Mouse (Mus musculus) forebrain, embryonic 14.5 days (tissue): ENCODE data around the gene Hemgn. TPM values are rescaled to one million over a fixed set of nuclear protein-coding genes. Genes with fewer than 3 reads are reported as not detected.

Experiments
- ATAC-seq: fragments of 200-750 bp; cut with Nextera tagmentation; 2 replicates; pipeline ENCODE4 v1.8.0; 2017; ENCODE audit warnings: mild to moderate bottlenecking, moderate library complexity
- DNase-seq: peaks from one replicate; pipeline ENCODE4 v3.0.0-alpha.2; 2015; ENCODE audit warnings: low spot score
- H3K27ac ChIP-seq: fragments of 300-500 bp; sonication (generic); 2 replicates; pipeline ENCODE4 v1.5.1; 2014; ENCODE audit warnings: low read depth, mild to moderate bottlenecking, control low read depth, low read length, moderate library complexity
- H3K27me3 ChIP-seq: fragments of 300-500 bp; sonication (generic); replicated peaks from 2 replicates; pipeline ENCODE4 v1.6.1; 2014; ENCODE audit warnings: low read length, control low read depth, mixed read lengths; ENCODE audit not compliant: control insufficient read depth, insufficient read depth
- H3K36me3 ChIP-seq: fragments of 300-500 bp; sonication (generic); 2 replicates; pipeline ENCODE4 v1.6.1; 2014; ENCODE audit warnings: low read length, control low read depth; ENCODE audit not compliant: control insufficient read depth, insufficient read depth
- H3K4me1 ChIP-seq: fragments of 300-500 bp; sonication (generic); 2 replicates; pipeline ENCODE4 v1.6.1; 2014; ENCODE audit warnings: antibody characterized with exemption, low read length, control low read depth; ENCODE audit not compliant: control insufficient read depth, insufficient read depth
- H3K4me2 ChIP-seq: fragments of 300-500 bp; sonication (generic); 2 replicates; pipeline ENCODE4 v1.6.1; 2014; ENCODE audit warnings: mild to moderate bottlenecking, control low read depth, low read length
- H3K4me3 ChIP-seq: fragments of 300-500 bp; sonication (generic); 2 replicates; pipeline ENCODE4 v1.5.1; 2014; ENCODE audit warnings: low read depth, low read length, control low read depth
- H3K9ac ChIP-seq: fragments of 300-500 bp; sonication (generic); 2 replicates; pipeline ENCODE4 v1.6.1; 2014; ENCODE audit warnings: mild to moderate bottlenecking, low read length, control low read depth, moderate library complexity
- H3K9me3 ChIP-seq: fragments of 300-500 bp; sonication (generic); replicated peaks from 2 replicates; pipeline ENCODE4 v1.6.1; 2016; ENCODE audit warnings: low read length, control low read depth, mixed read lengths; ENCODE audit not compliant: control insufficient read depth
- WGBS: fragments of 180-500 bp; shearing (Covaris S2); extraction: QIAGEN DNeasy Blood & Tissue Kit; methylation state at CpG from one replicate; pipeline ENCODE4 v1.1.7; 2014; 5-methylcytosine and 5-hydroxymethylcytosine counted together
- polyA plus RNA-seq: library from polyadenylated mRNA; unstranded; fragments of >200 nt; fragmentation: Nextera tagmentation; extraction: Ambion mirVana; gene quantifications from 2 replicates; pipeline ENCODE4 v1.2.1, GENCODE M21; 2014

Hemgn gene
- polyA plus RNA-seq, 1 experiment from 2014 or later = not detected

- H3K27me3 ChIP-seq = no peaks in the 10 kb centered on the region
- peaks cover 4% of the 10 kb centered on the region for H3K4me1 ChIP-seq
- H3K4me2 ChIP-seq = peak overlapping the region; percentile 38; the same call in 1 of the 2 replicates
- H3K36me3 ChIP-seq = peaks cover 16% of the 10 kb centered on the region; the same call in 1 of the 2 replicates
- no peak for DNase-seq
- H3K27ac ChIP-seq = no peak overlapping the region
- ATAC-seq = no peak
- H3K9ac ChIP-seq = no peak overlapping the region
- H3K4me3 ChIP-seq = peak overlapping the region; percentile 16; the same call in 1 of the 2 replicates
- WGBS = 55% methylated on average over 6 of the region's 6 CpGs
- no peaks in the 10 kb centered on the region for H3K9me3 ChIP-seq
Measured at GRCm38 (mm10) chr4:46374455-46374854, 38.9 kb downstream of the Hemgn start.

DNA sequence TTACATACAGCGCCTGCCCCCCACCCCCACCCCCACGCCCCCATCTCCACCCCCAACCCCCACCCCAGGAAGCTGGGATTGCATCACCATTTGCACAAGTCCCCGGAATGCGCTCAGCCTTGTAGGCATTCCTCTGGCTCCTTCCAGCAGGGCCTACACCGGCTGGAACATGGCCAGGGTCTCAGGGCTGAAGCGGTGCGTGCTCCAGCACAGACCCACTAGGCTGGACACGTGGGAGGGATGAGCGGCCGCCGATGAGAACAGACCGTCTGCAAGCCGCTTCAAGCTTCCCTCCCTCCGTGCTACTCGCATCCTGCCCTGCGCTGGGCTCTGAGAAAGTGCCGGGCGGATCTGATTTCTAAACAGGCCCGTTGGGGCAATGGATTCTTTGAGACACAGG, 42.3 kb downstream of the Hemgn start:
- 2% methylated on average over 19 of the region's 19 CpGs for WGBS
- no peak overlapping the region for H3K27ac ChIP-seq
- DNase-seq = peak; percentile 77
- H3K4me3 ChIP-seq = 0 out of 2 replicates have a peak overlapping the region, but pooled peaks have one; percentile 4
- H3K9me3 ChIP-seq = no peaks in the 10 kb centered on the region
- H3K4me1 ChIP-seq = peaks cover 7% of the 10 kb centered on the region
- peak overlapping the region; percentile 46 for H3K9ac ChIP-seq
- ATAC-seq = peak; percentile 69
- no peaks in the 10 kb centered on the region for H3K36me3 ChIP-seq
- H3K27me3 ChIP-seq = no peaks in the 10 kb centered on the region
- peak overlapping the region; percentile 47 for H3K4me2 ChIP-seq

DNA sequence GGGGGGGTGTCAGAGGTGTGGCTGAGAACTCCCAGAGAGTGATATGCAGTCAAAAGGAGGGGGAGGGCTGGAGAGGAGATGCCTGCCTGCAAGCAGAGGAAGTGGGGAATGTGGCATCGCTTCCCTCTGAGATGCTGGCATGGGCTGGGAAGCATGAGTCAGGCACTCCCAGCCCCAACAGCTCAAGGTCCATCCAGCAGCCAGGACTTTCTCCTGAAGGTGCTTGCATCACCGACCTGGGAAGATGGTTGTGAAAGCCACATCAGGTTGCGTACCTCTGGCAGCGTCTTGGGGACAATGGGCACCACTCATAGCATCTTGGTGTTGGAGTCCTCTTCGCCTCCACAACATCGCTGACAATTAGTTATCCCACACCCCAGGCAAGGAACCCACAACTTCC, 42.9 kb downstream of the Hemgn start:
- Histone ChIP-seq H3K4me3 (no peak overlapping the region), H3K4me1 (peaks cover 7% of the 10 kb centered on the region), H3K9me3 (no peaks in the 10 kb centered on the region), H3K4me2 (no peak overlapping the region), H3K27me3 (no peaks in the 10 kb centered on the region), H3K9ac (no peak overlapping the region), H3K36me3 (no peaks in the 10 kb centered on the region), H3K27ac (no peak overlapping the region)
- 50% methylated on average over 6 of the region's 6 CpGs for WGBS
- DNase-seq (no peak), ATAC-seq (no peak)

DNA sequence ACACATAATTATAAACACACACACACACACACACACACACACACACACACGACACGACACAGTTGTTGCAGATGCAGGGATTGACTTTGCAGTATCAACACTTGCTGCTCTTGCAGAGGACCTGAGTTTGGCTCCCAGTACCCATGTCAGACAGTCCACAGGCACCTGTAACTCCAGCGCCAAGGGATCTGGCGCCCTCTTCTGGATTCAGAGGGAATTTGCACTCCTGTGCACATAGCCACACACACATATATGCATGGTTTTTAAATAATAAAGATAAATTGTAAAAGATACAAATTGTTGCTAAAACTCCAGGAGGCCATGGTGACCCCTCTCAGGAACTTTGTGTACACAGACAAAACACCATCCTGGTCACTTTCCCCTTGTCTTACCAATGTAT, 44.2 kb downstream of the Hemgn start:
- 74% methylated on average over 4 of the region's 4 CpGs for WGBS
- DNase-seq (no peak), ATAC-seq (no peak)
- Histone ChIP-seq H3K27ac (no peak overlapping the region), H3K4me3 (no peak overlapping the region), H3K27me3 (no peaks in the 10 kb centered on the region), H3K4me1 (peaks cover 7% of the 10 kb centered on the region), H3K9me3 (no peaks in the 10 kb centered on the region; the same call in 1 of the 2 replicates), H3K4me2 (no peak overlapping the region), H3K9ac (no peak overlapping the region), H3K36me3 (no peaks in the 10 kb centered on the region)

- no peaks in the 10 kb centered on the region; the same call in 1 of the 2 replicates for H3K9me3 ChIP-seq
- H3K36me3 ChIP-seq = no peaks in the 10 kb centered on the region
- H3K4me1 ChIP-seq = peaks cover 7% of the 10 kb centered on the region
- DNase-seq (peak; percentile 83), ATAC-seq (peak; percentile 82)
- H3K27me3 ChIP-seq = no peaks in the 10 kb centered on the region
- H3K9ac ChIP-seq = no peak overlapping the region
- H3K4me3 ChIP-seq = no peak overlapping the region
- no peak overlapping the region for H3K27ac ChIP-seq
- peak overlapping the region; percentile 2; the same call in 1 of the 2 replicates for H3K4me2 ChIP-seq
- under 1% methylated on average over 12 of the region's 12 CpGs for WGBS
Measured at GRCm38 (mm10) chr4:46367487-46367959, 45.8 kb downstream of the Hemgn start.

DNA sequence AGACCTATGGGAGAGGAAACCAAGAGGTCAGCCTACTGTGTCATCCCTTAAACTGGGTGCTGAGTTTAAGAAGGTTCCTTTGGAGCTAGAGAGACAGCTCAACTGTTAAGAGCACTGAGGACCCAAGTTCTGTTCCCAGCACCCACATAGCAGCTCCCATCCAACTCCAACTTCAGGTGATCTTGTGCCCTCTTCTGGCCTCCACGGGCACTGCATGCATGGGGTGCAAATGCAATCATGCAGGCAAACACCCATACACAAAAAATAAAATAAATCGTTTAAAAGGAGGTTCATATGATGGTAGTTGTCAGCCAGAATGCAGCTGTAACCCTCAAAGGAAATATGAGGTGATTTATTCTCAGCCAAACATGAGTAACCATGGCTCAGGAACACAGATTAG, 48.9 kb downstream of the Hemgn start:
- no peaks in the 10 kb centered on the region for H3K36me3 ChIP-seq
- peaks cover 3% of the 10 kb centered on the region; the same call in 1 of the 2 replicates for H3K4me1 ChIP-seq
- no peak overlapping the region for H3K27ac ChIP-seq
- 80% methylated on average over 2 of the region's 2 CpGs for WGBS
- DNase-seq (no peak), ATAC-seq (no peak)
- H3K9me3 ChIP-seq = no peaks in the 10 kb centered on the region; the same call in 1 of the 2 replicates
- H3K4me2 ChIP-seq = no peak overlapping the region
- H3K9ac ChIP-seq = no peak overlapping the region
- no peaks in the 10 kb centered on the region for H3K27me3 ChIP-seq
- no peak overlapping the region for H3K4me3 ChIP-seq

- Histone ChIP-seq H3K9ac (no peak overlapping the region), H3K27ac (no peak overlapping the region), H3K4me3 (no peak overlapping the region), H3K4me2 (no peak overlapping the region), H3K27me3 (no peaks in the 10 kb centered on the region; the same call in 1 of the 2 replicates), H3K4me1 (no peaks in the 10 kb centered on the region), H3K36me3 (no peaks in the 10 kb centered on the region), H3K9me3 (no peaks in the 10 kb centered on the region; the same call in 1 of the 2 replicates)
- DNase-seq = no peak
- no peak for ATAC-seq
- 75% methylated on average over 5 of the region's 5 CpGs for WGBS
Measured at GRCm38 (mm10) chr4:46361258-46361657, 52.0 kb downstream of the Hemgn start.

DNA sequence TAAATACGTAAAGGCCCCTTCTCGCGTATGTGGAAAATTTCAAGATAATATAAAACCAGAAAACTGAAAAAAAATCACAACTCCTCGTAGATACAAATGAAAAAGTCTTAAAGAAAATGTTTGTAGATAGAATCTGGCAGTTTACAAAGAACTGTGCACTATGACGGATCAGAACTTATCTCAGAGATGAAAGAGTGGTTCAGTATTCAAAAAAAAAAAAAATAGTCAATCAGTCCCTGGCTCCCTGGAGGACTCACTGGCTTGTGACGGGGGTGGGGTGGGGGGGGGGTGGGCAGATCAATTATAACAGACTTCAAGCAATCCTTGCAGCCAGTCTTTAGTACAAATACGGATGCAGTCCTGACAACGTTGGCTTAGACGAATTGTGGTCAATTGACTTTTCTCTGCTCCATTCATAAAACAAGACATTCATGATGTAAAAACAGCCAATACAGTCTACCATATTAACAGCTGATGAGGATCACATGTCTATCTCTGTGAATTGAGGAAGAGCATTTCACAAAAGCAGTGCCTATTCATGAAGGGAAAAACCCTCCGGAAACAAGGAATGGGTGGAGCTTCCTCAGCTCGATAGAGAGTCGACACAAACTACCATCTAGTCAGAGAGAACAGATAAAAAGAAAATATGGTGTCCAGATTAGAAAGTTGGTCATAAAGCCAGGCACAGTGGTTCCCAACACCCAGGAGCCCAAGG, 53.6 kb downstream of the Hemgn start:
- Histone ChIP-seq H3K27ac (no peak overlapping the region), H3K4me3 (no peak overlapping the region), H3K9me3 (no peaks in the 10 kb centered on the region; the same call in 1 of the 2 replicates), H3K27me3 (peaks cover 5% of the 10 kb centered on the region; the same call in 1 of the 2 replicates), H3K9ac (no peak overlapping the region), H3K4me2 (no peak overlapping the region), H3K4me1 (no peaks in the 10 kb centered on the region), H3K36me3 (no peaks in the 10 kb centered on the region)
- ATAC-seq (no peak), DNase-seq (no peak)
- whole genome bisulfite sequencing = 80% methylated on average over 12 of the region's 12 CpGs
